Mouse (Mus musculus): Measurements from ENCODE around the gene Usp3. TPM values are rescaled to one million over a fixed set of nuclear protein-coding genes. Genes with fewer than 3 reads are reported as not detected.

Gene Usp3
- polyA plus RNA-seq, 1 experiment: 7.2 TPM

DNA sequence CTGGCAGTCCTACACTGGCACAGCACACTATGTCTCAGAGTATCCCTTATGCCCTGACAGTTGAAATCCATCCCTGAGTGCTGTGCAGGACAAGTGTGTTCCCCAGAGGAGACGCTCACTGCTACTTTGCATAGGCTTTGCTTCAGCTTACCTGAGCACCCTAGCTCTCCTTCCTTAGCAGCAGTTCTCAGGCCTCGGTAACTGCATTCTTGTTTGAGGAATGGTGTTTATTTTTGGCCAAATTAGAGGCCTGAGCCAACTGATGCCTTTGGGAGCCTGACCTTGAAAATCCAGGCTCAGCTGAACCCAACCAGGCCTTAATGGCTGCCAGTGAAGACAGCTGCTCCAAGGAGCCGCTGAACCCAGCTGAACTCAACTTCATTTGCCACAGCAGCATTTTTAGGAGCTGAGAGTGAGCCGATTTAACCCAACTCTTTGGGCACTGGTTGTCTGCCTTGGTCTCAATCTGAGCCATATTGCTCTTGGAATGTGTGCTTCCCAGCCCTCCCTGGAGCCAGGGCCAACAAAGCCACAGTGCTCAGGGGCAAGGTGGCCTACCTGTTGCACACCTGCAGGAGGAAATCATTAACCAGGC, 79.2 kb downstream of the Usp3 start:
- peaks cover 82% of the 10 kb centered on the region for H3K36me3 ChIP-seq (replicated peaks; ENCODE audit: low read length)
- no peaks in the 10 kb centered on the region for H3K27me3 ChIP-seq (replicated peaks)
- H3K4me3 ChIP-seq (replicated peaks): peak overlapping the region; percentile 6
- TF ChIP-seq FLI1 (IDR thresholded peaks at IDR 0.05; ENCODE audit: low read length) (no peak), GATA1 (IDR thresholded peaks at IDR 0.05; ENCODE audit: borderline replicate concordance, low read length) (no peak)
- H3K4me1 ChIP-seq: peaks cover 97% of the 10 kb centered on the region
- no peaks in the 10 kb centered on the region for H3K9me3 ChIP-seq

DNA sequence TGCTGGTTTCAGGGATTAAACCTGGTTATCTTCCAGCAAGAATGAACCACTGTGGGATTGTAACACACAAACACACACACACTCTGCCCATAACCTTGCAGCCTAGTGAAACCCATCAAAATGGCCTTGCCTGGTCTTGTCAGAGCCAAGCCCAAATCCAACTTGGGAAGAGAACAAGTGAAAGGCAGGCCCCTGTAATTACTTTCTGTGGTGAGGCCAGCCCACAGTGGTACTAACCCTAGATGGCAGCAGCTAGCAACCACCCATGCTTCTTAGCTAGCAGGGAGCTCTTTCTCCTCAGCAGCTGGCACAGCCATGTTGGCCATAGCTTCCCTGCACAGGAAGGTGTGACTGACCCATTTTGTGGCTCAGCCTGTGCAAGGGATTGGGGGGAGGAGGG, 79.8 kb downstream of the Usp3 start:
- TF ChIP-seq FLI1 (IDR thresholded peaks at IDR 0.05; ENCODE audit: low read length) (no peak), GATA1 (IDR thresholded peaks at IDR 0.05; ENCODE audit: borderline replicate concordance, low read length) (no peak)
- Histone ChIP-seq H3K4me3 (replicated peaks) (peak overlapping the region; percentile 51), H3K36me3 (replicated peaks; ENCODE audit: low read length) (peaks cover 82% of the 10 kb centered on the region), H3K4me1 (peaks cover 97% of the 10 kb centered on the region), H3K27me3 (replicated peaks) (no peaks in the 10 kb centered on the region), H3K9me3 (no peaks in the 10 kb centered on the region)

DNA sequence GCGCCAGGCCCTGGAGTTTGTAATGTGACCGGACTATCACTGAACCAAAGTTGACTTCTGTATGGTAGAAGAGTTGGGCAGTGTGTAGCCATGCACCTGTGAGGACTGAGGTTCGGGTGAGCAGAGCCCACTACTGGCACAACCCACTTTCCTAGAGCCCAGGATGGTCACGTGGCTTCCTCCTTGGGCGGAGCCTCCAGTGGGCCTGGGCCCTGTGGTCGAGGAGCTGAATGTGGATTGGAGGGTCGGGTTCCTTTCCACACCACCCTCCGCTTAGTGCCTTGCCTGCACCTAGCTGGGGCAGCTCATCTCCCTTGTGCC, 80.6 kb downstream of the Usp3 start:
- TF ChIP-seq GATA1 (IDR thresholded peaks at IDR 0.05; ENCODE audit: borderline replicate concordance, low read length) (no peak), FLI1 (IDR thresholded peaks at IDR 0.05; ENCODE audit: low read length) (no peak)
- H3K9me3 ChIP-seq: no peaks in the 10 kb centered on the region
- H3K27me3 ChIP-seq (replicated peaks): no peaks in the 10 kb centered on the region
- peaks cover 98% of the 10 kb centered on the region for H3K4me1 ChIP-seq
- H3K4me3 ChIP-seq (replicated peaks): peak overlapping the region; percentile 96
- peaks cover 82% of the 10 kb centered on the region for H3K36me3 ChIP-seq (replicated peaks; ENCODE audit: low read length)

DNA sequence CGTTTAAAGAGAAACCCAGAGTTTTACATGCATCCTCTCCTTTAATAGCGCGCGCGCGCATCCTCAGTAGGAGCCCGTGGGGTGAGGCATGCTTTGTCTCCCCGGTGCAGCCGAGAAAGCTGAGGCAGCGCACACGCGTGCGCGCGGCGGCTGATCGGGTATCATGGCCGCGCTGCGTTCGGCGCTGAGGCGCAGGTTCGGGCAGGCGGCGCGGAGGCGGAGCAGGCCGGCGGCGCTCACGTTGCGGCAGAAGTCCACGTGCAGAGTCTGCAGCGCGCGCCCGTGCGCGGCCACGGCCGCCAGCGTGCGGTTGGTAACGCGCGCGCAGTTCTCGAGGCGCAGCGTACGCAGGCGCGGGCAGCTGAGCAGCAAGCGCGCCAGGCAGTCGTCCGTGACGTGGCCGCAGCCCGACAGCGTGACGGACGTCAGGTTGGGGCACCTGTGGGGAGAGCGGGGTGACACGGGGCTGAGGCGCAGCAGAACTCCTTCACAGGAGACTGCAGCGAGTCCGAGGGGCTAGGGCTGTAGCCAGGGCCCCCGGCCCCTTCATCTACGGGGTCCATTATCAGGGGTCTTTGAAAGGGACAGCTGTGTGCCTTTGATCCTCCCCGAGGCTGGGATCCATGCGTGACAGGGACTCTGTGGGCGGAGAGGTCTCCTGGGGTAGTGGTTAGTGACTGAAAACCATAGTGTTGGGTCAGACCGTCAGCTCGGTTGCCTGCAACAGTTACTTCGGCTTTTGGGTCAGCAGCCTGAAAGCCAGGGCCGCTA, 81.2 kb downstream of the Usp3 start:
- H3K9me3 ChIP-seq: no peaks in the 10 kb centered on the region
- H3K4me3 ChIP-seq (replicated peaks): peak overlapping the region; percentile 96
- TF ChIP-seq FLI1 (IDR thresholded peaks at IDR 0.05; ENCODE audit: low read length): no peak
- TF ChIP-seq GATA1 (IDR thresholded peaks at IDR 0.05; ENCODE audit: borderline replicate concordance, low read length): no peak
- no peaks in the 10 kb centered on the region for H3K27me3 ChIP-seq (replicated peaks)
- peaks cover 82% of the 10 kb centered on the region for H3K36me3 ChIP-seq (replicated peaks; ENCODE audit: low read length)
- H3K4me1 ChIP-seq: peaks cover 100% of the 10 kb centered on the region

DNA sequence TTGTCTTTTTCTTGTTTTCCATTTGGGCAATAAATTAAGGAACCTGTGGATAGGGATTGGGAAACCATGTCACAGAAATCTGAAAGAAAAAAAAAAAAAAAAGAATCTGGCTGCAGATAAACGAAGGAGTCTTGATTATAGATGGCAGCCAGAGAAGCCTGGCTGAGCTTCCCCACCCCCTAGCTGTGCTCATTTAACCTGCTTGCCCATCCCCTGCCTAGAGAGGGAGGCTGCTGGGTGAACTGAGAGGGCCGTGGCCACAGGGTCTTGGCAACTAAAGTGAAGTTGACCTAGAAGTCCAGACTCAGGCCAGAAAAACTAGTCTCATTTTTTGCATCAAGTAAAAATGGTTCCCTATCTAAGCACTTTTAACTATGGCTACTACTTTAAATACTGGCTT, 82.0 kb downstream of the Usp3 start:
- peaks cover 100% of the 10 kb centered on the region for H3K4me1 ChIP-seq
- H3K27me3 ChIP-seq (replicated peaks): no peaks in the 10 kb centered on the region
- H3K36me3 ChIP-seq (replicated peaks; ENCODE audit: low read length): peaks cover 82% of the 10 kb centered on the region
- no peaks in the 10 kb centered on the region for H3K9me3 ChIP-seq
- TF ChIP-seq GATA1 (IDR thresholded peaks at IDR 0.05; ENCODE audit: borderline replicate concordance, low read length) (no peak), FLI1 (IDR thresholded peaks at IDR 0.05; ENCODE audit: low read length) (no peak)
- H3K4me3 ChIP-seq (replicated peaks): peak overlapping the region; percentile 96

DNA sequence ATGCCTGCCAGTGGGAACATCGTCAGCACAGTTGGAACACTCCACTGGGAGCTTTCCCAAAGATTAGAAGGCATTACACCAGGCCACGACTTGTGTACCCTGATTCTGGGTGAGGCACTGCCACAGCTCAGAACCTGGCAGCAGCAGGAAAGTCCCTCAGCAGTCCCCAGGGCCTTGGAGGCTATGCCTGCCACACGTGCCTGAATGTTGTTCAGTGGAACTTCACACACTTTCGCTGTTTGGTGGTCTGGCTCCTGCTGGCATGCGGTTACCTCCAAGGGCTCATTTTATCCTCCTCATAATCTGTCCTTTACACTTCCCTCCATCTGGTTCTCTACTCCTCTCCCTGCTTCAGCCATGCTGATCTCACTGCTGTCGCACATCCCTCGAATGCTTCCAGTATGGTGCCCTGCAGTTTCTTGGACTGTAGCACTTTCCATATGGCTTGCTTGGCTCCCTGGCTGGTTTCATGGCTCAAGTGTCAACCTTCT, 82.5 kb downstream of the Usp3 start:
- H3K9me3 ChIP-seq: no peaks in the 10 kb centered on the region
- H3K27me3 ChIP-seq (replicated peaks): no peaks in the 10 kb centered on the region
- H3K36me3 ChIP-seq (replicated peaks; ENCODE audit: low read length): peaks cover 83% of the 10 kb centered on the region
- peak overlapping the region; percentile 60 for H3K4me3 ChIP-seq (replicated peaks)
- TF ChIP-seq FLI1 (IDR thresholded peaks at IDR 0.05; ENCODE audit: low read length): no peak
- TF ChIP-seq GATA1 (IDR thresholded peaks at IDR 0.05; ENCODE audit: borderline replicate concordance, low read length): no peak
- H3K4me1 ChIP-seq: peaks cover 100% of the 10 kb centered on the region

DNA sequence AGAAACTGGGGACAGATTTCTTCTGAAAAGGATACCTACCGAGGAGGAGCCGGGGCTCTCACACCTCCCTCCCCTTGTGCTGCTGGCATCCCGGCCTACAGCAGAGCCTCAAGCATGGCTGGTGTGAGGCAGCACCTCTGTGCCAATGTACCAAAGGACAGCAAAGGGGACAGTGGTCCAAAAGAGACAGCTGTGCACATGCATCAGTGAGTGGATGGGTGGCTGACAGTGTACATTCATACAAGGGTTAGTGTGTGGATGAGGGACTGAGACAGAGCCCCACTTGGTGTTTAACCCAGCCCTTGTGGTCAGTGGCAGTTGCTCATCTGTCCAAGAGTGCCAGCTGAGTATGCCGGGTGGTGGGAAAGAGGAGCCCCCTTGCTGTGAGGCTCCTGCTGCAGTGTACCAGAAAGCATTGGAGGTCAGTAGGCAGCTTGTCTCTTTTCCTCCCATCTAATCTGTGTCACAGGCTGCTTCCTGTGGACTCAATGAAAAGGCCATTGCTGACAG, 84.0 kb downstream of the Usp3 start:
- TF ChIP-seq FLI1 (IDR thresholded peaks at IDR 0.05; ENCODE audit: low read length): no peak
- TF ChIP-seq GATA1 (IDR thresholded peaks at IDR 0.05; ENCODE audit: borderline replicate concordance, low read length): no peak
- Histone ChIP-seq H3K4me1 (peaks cover 100% of the 10 kb centered on the region), H3K9me3 (no peaks in the 10 kb centered on the region), H3K27me3 (replicated peaks) (no peaks in the 10 kb centered on the region), H3K4me3 (replicated peaks) (peak overlapping the region; percentile 70), H3K36me3 (replicated peaks; ENCODE audit: low read length) (peaks cover 83% of the 10 kb centered on the region)

DNA sequence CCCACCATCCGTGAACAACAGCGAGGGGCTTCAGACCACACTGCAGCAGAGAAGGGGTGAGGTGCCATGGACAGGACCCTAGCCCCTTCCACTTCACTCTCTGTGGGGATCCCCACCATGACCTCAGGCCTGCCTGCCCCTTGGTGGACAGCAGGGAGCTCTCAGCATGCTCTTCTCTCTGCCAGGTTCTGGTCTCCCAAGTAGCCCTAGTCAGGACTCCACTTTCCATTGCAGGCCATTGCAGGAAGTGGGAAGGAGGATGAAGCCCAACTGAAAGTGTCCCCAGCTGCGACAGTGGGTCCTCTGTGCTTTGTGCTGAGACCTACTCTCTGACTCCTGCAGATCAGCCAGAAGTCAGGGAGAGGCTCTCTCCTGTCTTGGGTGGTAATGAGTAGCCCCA, 85.3 kb downstream of the Usp3 start:
- Histone ChIP-seq H3K36me3 (replicated peaks; ENCODE audit: low read length) (peaks cover 79% of the 10 kb centered on the region), H3K27me3 (replicated peaks) (no peaks in the 10 kb centered on the region), H3K4me1 (peaks cover 99% of the 10 kb centered on the region), H3K4me3 (replicated peaks) (peak overlapping the region; percentile 23), H3K9me3 (no peaks in the 10 kb centered on the region)
- TF ChIP-seq FLI1 (IDR thresholded peaks at IDR 0.05; ENCODE audit: low read length): no peak
- TF ChIP-seq GATA1 (IDR thresholded peaks at IDR 0.05; ENCODE audit: borderline replicate concordance, low read length): no peak

DNA sequence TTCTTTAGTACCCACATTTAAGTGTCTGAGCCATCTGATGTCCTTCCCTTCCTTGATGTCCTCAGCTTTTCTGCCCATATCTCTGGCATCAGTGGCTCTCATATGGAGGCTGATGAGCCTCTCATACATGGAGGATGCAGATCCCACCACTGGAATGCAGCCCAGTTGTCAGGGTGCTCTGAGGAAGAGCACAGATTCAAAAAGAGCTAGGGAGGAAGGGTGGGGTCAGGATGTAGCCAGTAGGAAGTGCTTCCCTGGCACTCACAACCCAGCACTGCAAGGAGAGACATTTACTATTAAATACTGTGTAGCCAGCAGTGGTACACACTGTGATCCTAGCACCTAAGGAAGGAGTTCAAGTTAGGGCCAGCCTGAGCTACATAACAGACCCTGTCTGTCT, 86.5 kb downstream of the Usp3 start:
- Histone ChIP-seq H3K4me3 (replicated peaks) (no peak overlapping the region), H3K4me1 (peaks cover 99% of the 10 kb centered on the region), H3K27me3 (replicated peaks) (no peaks in the 10 kb centered on the region), H3K36me3 (replicated peaks; ENCODE audit: low read length) (peaks cover 88% of the 10 kb centered on the region), H3K9me3 (no peaks in the 10 kb centered on the region)
- TF ChIP-seq GATA1 (IDR thresholded peaks at IDR 0.05; ENCODE audit: borderline replicate concordance, low read length): no peak
- TF ChIP-seq FLI1 (IDR thresholded peaks at IDR 0.05; ENCODE audit: low read length): no peak

DNA sequence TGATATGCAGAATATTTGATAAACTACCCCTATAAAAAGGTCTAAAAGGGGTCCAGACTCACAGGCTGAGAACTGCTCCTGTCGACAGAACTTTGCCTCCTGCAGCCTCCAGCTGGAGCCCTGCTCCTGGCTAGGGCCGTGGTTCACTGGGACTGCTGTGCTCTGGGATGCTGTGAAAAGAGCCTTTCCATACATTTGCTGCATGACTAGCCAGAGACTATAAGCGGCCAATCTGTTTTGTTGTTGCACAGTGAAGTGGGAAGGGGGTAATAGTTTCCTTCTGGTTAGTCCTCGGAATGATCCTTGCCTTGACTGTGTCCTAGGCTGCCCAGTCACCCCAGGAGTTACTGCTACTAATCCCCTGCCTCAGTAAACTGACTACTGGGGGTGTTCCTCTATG, 86.9 kb downstream of the Usp3 start:
- Histone ChIP-seq H3K4me1 (peaks cover 99% of the 10 kb centered on the region), H3K4me3 (replicated peaks) (no peak overlapping the region), H3K36me3 (replicated peaks; ENCODE audit: low read length) (peaks cover 92% of the 10 kb centered on the region), H3K9me3 (no peaks in the 10 kb centered on the region), H3K27me3 (replicated peaks) (no peaks in the 10 kb centered on the region)
- TF ChIP-seq FLI1 (IDR thresholded peaks at IDR 0.05; ENCODE audit: low read length) (no peak), GATA1 (IDR thresholded peaks at IDR 0.05; ENCODE audit: borderline replicate concordance, low read length) (no peak)

All from megakaryocyte, embryonic 14.5 days (primary cell).